Mouse (Mus musculus) midbrain, embryonic 15.5 days (tissue): ENCODE data around the gene Asna1. TPM values are rescaled to one million over a fixed set of nuclear protein-coding genes. Genes with fewer than 3 reads are reported as not detected.

Source experiments
- ATAC-seq: fragments of 200-750 bp; cut with Nextera tagmentation; replicated peaks from 2 replicates; pipeline ENCODE4 v1.8.0; 2017; ENCODE audit warnings: moderate TSS enrichment
- H3K27ac ChIP-seq: fragments of 300-500 bp; sonication (generic); 2 replicates; pipeline ENCODE4 v1.5.1; 2015; ENCODE audit warnings: mild to moderate bottlenecking, inconsistent platforms
- H3K27me3 ChIP-seq: fragments of 300-500 bp; sonication (generic); replicated peaks from 2 replicates; pipeline ENCODE4 v1.6.1; 2015; ENCODE audit warnings: inconsistent platforms
- H3K36me3 ChIP-seq: fragments of 300-500 bp; sonication (generic); replicated peaks from 2 replicates; pipeline ENCODE4 v1.6.1; 2015; ENCODE audit warnings: inconsistent platforms
- H3K4me1 ChIP-seq: fragments of 300-500 bp; sonication (generic); 2 replicates; pipeline ENCODE4 v1.6.1; 2015; ENCODE audit warnings: inconsistent platforms
- H3K4me2 ChIP-seq: fragments of 300-500 bp; sonication (generic); 2 replicates; pipeline ENCODE4 v1.6.1; 2015; ENCODE audit warnings: inconsistent platforms, mild to moderate bottlenecking, moderate library complexity
- H3K4me3 ChIP-seq: fragments of 300-500 bp; sonication (generic); 2 replicates; pipeline ENCODE4 v1.5.1; 2015; ENCODE audit warnings: mild to moderate bottlenecking, inconsistent platforms
- H3K9ac ChIP-seq: fragments of 300-500 bp; sonication (generic); 2 replicates; pipeline ENCODE4 v1.6.1; 2015; ENCODE audit warnings: mild to moderate bottlenecking, inconsistent platforms
- H3K9me3 ChIP-seq: fragments of 300-500 bp; sonication (generic); 2 replicates; pipeline ENCODE4 v1.6.1; 2016; ENCODE audit warnings: inconsistent platforms
- WGBS: fragments of 180-500 bp; shearing (Covaris S2); methylation state at CpG from one replicate; pipeline ENCODE4 v1.1.7; 2015; ENCODE audit warnings: mixed read lengths; 5-methylcytosine and 5-hydroxymethylcytosine counted together
- polyA plus RNA-seq: library from polyadenylated mRNA; unstranded; fragments of >200 nt; fragmentation: Nextera tagmentation; extraction: Ambion mirVana; gene quantifications from 2 replicates; pipeline ENCODE4 v1.2.1, GENCODE M21; 2015

Gene Asna1
- polyA plus RNA-seq, 1 experiment from 2014 or later, result 146 TPM

DNA sequence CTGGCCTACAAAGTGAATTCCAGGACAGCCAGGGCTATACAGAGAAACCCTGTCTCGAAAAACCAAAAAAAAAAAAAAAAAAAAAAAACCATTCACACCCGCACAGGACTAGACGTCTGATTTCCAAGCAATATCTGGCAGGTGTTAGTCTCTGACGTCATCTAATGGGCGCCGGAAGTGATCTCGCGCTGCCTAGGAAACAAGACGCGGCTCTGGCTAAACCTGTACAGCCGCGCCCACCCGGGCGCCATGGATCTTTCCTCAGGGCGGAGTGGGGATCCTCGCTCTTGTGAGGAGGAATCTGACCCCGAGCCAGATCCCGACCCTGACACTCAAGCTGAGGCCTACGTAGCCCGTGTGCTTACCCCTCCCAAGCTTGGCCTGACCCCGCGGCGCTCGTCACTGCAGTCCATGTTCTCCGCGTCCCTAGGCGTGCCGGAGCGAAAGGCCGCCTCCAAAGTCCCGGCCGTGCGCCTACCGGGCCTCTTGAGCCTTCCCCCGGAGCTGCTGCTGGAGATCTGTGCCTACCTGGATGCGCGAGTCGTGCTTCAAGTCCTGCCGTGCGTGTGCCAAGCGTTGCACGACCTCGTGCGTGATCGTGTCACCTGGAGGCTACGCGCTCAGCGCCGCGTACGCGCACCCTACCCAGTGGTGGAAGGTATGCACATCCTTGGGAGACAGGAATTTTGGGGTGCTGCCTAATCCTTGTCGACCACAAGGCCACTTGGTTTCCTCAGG, 35.0 kb upstream of the Asna1 start, which contains the start of gene Fbxw9:
Gene Fbxw9 (plus strand): TSS at position 177 of the 738 bp plus-strand sequence.
- Histone ChIP-seq H3K9me3 (no peaks in the 10 kb centered on the region), H3K4me3 (peak within 1 kb of the TSS; percentile 75), H3K9ac (peak within 1 kb of the TSS; percentile 63), H3K27ac (peak within 1 kb of the TSS; percentile 76), H3K27me3 (no peaks in the 10 kb centered on the region), H3K4me1 (peaks cover 19% of the 10 kb centered on the region), H3K36me3 (peaks cover 16% of the 10 kb centered on the region), H3K4me2 (peak within 1 kb of the TSS; percentile 83)
- ATAC-seq, result peak; percentile 93
- under 1% methylated on average over 53 of the region's 53 CpGs for WGBS

DNA sequence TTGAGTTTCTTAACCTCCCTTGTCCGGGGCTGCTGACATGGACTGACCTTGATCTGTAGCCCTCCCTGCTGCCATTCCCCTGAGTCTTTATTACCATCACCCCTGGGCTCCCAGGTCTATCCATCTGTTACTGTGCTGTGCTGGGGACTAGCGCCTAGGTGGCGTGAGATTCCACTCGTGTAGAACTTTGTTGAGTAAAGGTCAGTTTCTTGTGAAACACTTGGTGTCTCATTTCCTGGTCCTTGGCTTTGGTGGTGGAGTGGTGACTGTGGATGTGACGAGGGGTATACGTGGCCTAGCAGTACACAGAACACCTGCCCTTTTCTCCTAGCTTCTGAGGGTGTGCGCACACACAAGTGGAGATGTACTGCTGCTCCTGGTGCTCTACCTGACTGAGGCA, 32.3 kb upstream of the Asna1 start:
- no peak overlapping the region for H3K27ac ChIP-seq
- H3K9me3 ChIP-seq, result no peaks in the 10 kb centered on the region
- H3K27me3 ChIP-seq, result no peaks in the 10 kb centered on the region
- WGBS, result 88% methylated on average over 7 of the region's 7 CpGs
- no peak overlapping the region for H3K9ac ChIP-seq
- peaks cover 38% of the 10 kb centered on the region for H3K36me3 ChIP-seq
- ATAC-seq, result no peak
- peaks cover 19% of the 10 kb centered on the region for H3K4me1 ChIP-seq
- no peak overlapping the region for H3K4me2 ChIP-seq
- H3K4me3 ChIP-seq, result no peak overlapping the region

DNA sequence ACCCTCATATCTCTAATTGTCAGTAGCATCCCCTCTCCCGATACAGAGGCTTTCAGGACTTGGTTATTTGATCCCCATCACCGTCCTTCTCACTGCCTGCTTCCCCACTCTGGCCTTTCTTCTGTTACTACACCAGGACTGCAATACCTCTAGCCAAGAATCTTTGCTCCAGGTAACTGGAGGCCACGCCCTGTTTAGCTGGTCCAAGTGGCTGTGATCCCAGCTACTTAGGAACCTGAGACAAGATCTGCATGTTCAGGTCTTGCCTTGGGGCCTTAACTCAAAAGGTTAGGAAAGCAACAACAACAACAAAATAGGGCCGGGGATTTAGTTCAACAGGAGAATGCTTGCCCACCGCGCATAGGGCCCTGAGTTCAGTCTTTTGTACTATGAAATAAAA, 18.5 kb upstream of the Asna1 start:
- Histone ChIP-seq H3K4me3 (no peak overlapping the region), H3K9me3 (no peaks in the 10 kb centered on the region), H3K4me1 (peaks cover 7% of the 10 kb centered on the region), H3K27me3 (no peaks in the 10 kb centered on the region), H3K27ac (no peak overlapping the region), H3K9ac (no peak overlapping the region), H3K36me3 (peaks cover 56% of the 10 kb centered on the region), H3K4me2 (no peak overlapping the region)
- 95% methylated on average over 6 of the region's 6 CpGs for WGBS
- ATAC-seq, result no peak

DNA sequence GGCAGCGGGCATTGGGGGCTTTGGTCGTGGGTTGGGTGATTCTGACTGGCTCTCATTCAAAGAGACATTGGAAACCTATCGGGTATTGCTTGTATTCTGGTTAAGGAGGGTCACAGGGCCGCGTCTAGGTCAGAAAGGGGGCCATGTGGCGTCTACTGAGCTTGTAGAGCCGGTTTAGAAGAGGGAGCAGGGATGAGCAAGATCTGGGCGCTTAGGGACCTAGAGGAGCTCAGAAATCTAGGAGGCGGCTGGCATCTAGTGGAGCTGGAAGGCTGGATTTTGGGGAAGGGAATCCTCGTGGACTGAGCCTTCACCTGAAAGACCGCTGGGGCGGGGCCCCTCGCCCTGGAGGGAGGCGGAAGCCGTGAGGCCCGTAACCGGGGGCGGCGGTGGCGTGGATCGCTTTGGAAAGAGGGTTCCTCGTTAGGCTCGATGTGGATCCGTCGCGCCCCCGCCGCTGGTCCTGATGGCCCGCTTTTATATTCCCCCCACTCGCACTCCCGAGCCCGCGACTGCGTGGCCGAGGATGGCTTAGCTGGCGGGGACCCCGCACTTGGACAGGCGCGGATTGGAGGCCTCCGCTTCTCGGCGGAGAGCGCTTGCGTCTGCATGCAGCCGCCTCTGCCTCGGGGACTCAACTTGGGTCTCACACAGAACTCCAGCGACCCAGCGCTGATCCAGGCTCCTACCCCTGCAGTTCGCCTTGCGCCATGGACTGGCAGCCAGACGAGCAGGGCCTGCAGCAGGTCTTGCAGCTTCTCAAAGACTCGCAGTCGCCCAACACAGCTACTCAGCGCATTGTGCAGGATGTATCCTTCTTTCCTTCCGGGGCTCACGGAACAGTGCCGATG, 12.8 kb upstream of the Asna1 start:
- WGBS, result under 1% methylated on average over 57 of the region's 57 CpGs
- Histone ChIP-seq H3K4me1 (peaks cover 29% of the 10 kb centered on the region), H3K4me3 (peak overlapping the region; percentile 80), H3K27me3 (no peaks in the 10 kb centered on the region), H3K27ac (peak overlapping the region; percentile 97), H3K4me2 (peak overlapping the region; percentile 95), H3K9me3 (no peaks in the 10 kb centered on the region), H3K9ac (peak overlapping the region; percentile 90), H3K36me3 (peaks cover 12% of the 10 kb centered on the region)
- ATAC-seq, result peak; percentile 8; the same call in 1 of the 2 replicates

DNA sequence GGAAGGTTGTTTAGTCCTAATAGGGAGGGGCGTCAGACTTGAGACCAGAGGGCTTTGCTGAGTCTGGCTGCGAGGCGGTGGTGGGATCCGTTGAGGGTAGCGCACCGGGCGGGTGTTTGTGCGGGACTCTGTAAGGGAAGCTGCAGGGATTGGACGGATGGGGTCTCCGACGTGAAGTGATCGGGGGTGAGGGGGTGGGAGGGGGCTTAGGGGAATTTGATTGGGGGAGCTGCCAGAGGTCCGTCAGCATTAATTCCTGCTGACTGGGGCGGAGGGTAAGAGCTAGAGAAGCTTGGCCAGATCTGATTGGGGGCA, 12.2 kb upstream of the Asna1 start:
- H3K27ac ChIP-seq, result peak overlapping the region; percentile 97
- H3K36me3 ChIP-seq, result peaks cover 17% of the 10 kb centered on the region; the same call in 1 of the 2 replicates
- H3K9me3 ChIP-seq, result no peaks in the 10 kb centered on the region
- 0% methylated on average over 14 of the region's 14 CpGs for WGBS
- H3K4me2 ChIP-seq, result peak overlapping the region; percentile 95
- H3K4me3 ChIP-seq, result peak overlapping the region; percentile 80
- peak; percentile 55 for ATAC-seq
- H3K4me1 ChIP-seq, result peaks cover 29% of the 10 kb centered on the region
- no peaks in the 10 kb centered on the region for H3K27me3 ChIP-seq
- peak overlapping the region; percentile 90 for H3K9ac ChIP-seq

DNA sequence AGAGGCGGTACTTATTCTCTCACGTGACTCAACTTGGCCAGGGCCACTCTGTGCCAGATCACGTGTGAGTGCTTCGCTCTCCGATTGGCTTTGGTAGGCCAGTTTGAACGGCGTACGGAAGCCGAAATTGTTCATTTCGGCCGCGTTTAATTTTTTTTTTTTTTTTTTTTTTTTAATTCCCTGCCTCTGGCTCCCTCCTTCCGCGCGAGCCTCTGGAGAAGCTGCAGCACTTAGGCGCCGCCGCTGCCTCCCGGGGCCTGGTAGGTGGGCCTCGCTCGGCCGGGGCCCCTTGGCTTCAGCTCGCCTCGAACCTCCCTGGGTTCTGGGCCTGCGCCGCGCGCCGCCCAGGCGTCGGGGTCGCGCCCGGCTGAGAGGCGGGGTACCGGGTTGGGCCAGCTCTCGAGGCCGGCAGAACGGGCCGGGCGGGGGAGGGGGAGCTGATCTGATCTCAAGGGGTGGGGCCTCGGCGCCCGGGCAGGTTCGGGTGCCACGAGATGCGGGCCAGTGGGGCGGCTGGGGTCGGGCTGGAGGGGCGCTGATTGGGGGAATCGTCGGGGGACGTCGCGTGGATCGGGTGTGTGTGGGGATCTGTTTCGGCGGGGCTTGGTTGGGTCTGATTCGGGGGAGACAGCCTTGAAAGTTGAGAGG, 11.8 kb upstream of the Asna1 start, which contains the start of gene Tnpo2:
Gene Tnpo2 (plus strand): TSS at position 198 of the 648 bp plus-strand sequence.
- WGBS, result under 1% methylated on average over 57 of the region's 59 CpGs
- H3K9me3 ChIP-seq, result no peaks in the 10 kb centered on the region
- no peaks in the 10 kb centered on the region for H3K27me3 ChIP-seq

DNA sequence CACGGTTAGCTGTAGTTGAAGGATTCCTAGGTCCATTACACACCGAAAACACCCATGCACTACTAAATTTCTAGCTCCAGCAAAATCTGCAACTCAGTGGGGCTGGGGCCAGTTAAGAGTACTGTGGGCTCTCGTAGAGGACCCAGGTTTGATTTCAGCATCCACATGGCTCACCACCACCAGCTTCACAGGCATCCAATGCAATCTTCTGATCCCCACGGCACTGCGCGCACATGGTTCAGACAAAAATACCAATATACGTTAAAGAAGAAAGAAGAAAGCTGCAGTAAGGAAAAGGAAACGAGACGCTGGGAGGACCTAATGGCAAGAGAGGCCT, 11.3 kb upstream of the Asna1 start:
- peak; percentile 59 for ATAC-seq
- peak overlapping the region; percentile 97 for H3K27ac ChIP-seq
- H3K36me3 ChIP-seq, result peaks cover 26% of the 10 kb centered on the region
- no peaks in the 10 kb centered on the region for H3K9me3 ChIP-seq
- WGBS, result 0% methylated on average over 9 of the region's 9 CpGs
- H3K27me3 ChIP-seq, result no peaks in the 10 kb centered on the region
- H3K4me3 ChIP-seq, result peak overlapping the region; percentile 80
- peak overlapping the region; percentile 58 for H3K9ac ChIP-seq
- H3K4me1 ChIP-seq, result peaks cover 29% of the 10 kb centered on the region
- peak overlapping the region; percentile 95 for H3K4me2 ChIP-seq

More for the DNA sequence above, 11.8 kb upstream of the Asna1 start, which contains the start of gene Tnpo2:
- Histone ChIP-seq H3K27ac (peak within 1 kb of the TSS; percentile 97), H3K36me3 (peaks cover 22% of the 10 kb centered on the region; the same call in 1 of the 2 replicates), H3K4me2 (peak within 1 kb of the TSS; percentile 95), H3K4me3 (peak within 1 kb of the TSS; percentile 80), H3K9ac (peak within 1 kb of the TSS; percentile 90), H3K4me1 (peaks cover 29% of the 10 kb centered on the region)
- peak; percentile 94 for ATAC-seq

DNA sequence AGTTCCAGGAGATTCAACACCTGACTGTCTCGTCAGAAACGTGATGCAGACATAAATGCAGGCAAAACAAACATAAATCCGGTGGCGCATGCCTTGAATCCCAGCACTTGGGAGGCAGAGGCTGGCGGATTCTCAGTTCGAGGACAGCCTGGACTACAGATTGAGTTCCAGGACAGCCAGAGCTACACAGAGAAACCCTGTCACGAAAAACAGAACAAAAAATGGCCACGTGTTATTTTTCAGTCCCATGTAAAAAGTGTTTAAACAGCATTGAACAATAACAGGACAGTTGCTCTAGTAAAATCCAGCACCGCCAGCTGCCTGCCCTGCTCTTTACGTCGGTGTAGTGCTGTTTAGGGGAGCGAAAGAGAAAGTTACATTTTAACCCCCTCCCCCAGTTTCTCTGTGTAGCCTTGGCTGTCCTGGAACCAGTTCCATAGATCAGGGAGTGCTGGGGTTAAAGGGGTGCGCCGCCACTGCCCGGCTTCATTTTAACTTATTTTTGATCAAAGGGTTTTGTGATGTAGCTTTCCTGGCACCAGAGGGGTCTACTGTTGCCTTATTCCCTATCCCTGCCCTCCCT, 10.7 kb upstream of the Asna1 start:
- peak overlapping the region; percentile 80 for H3K4me3 ChIP-seq
- peak overlapping the region; percentile 97 for H3K27ac ChIP-seq
- ATAC-seq, result peak; percentile 22
- H3K9me3 ChIP-seq, result no peaks in the 10 kb centered on the region
- WGBS, result 2% methylated on average over 15 of the region's 15 CpGs
- H3K4me2 ChIP-seq, result peak overlapping the region; percentile 95
- H3K36me3 ChIP-seq, result peaks cover 23% of the 10 kb centered on the region
- H3K27me3 ChIP-seq, result no peaks in the 10 kb centered on the region
- peaks cover 29% of the 10 kb centered on the region for H3K4me1 ChIP-seq
- H3K9ac ChIP-seq, result peak overlapping the region; percentile 58

DNA sequence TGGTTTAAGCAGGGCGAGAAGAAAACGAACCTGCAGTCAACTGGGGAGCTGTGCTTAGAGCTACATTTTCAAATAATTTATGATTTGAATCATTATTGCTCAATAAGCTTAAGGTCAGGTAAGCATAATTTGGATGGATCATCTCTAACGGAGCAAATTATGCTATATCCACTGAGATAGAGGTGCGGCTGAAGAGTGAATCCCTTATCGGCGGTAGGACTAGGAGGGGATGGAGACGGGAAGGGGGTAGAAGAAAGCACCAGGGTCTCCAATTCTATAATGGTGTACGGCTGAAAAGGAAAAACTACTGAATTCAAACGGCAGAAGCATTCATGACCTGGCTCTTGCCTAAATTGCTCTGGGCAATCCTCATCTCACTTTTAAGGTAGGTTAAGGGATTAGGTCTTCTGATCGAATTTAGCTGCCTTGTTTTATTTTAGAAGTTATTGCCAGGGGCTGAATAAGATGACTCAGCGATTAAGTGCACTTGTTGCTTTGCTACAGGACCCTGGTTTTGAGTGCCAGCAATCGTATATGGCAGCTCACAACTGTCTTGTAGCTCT, 10.2 kb upstream of the Asna1 start:
- Histone ChIP-seq H3K4me3 (peak overlapping the region; percentile 80), H3K36me3 (peaks cover 23% of the 10 kb centered on the region), H3K4me1 (peaks cover 29% of the 10 kb centered on the region), H3K9me3 (no peaks in the 10 kb centered on the region), H3K9ac (peak overlapping the region; percentile 58), H3K27ac (no peak overlapping the region), H3K27me3 (no peaks in the 10 kb centered on the region), H3K4me2 (peak overlapping the region; percentile 95)
- no peak for ATAC-seq
- WGBS, result 6% methylated on average over 12 of the region's 12 CpGs

DNA sequence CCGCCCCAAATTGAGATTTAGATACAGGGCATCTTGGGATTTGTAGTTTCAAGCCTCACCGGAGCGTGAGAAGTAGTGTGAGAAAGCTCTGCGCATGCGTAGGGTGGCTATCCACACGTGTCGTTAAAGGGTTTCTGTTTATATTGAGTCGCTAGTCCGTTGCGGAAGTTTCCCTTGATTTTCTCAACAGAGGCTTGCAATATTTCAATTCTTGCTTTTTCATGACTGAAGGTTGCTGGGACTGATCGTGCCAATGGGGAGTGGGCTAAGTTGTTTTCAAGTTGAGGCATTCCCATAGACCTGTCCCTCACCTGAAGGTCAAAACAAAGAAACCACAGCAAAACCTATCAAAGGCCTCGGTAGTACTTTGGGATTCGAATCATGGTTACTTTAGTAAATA, 9.7 kb upstream of the Asna1 start:
- H3K36me3 ChIP-seq, result peaks cover 28% of the 10 kb centered on the region
- WGBS, result 3% methylated on average over 13 of the region's 13 CpGs
- H3K4me3 ChIP-seq, result peak overlapping the region; percentile 80
- no peak overlapping the region for H3K27ac ChIP-seq
- H3K9ac ChIP-seq, result no peak overlapping the region; the same call in 1 of the 2 replicates
- H3K27me3 ChIP-seq, result no peaks in the 10 kb centered on the region
- no peak for ATAC-seq
- no peaks in the 10 kb centered on the region for H3K9me3 ChIP-seq
- H3K4me1 ChIP-seq, result peaks cover 29% of the 10 kb centered on the region
- peak overlapping the region; percentile 95 for H3K4me2 ChIP-seq

DNA sequence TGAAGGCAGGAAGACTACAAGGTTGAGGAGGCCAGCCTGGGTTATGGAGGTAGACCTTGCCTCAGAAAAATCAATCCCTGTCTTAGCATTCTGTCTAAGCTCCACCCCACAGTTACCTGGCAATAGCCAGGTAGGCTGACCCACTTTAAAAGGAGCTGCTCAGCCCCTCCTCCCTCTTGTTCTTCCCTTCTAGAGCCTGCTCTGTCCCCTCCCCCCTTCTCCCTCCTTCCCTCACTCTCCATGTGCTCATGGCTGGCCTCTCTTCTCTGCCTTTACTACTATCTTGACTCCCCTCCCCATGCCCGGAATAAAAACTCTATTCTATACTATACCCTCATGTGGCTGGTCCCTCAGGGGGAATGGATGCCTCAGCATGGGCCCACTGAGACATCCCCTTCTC, 8.8 kb upstream of the Asna1 start:
- H3K27me3 ChIP-seq, result no peaks in the 10 kb centered on the region
- H3K9ac ChIP-seq, result no peak overlapping the region
- no peak for ATAC-seq
- no peak overlapping the region for H3K4me2 ChIP-seq
- no peak overlapping the region for H3K4me3 ChIP-seq
- no peaks in the 10 kb centered on the region for H3K9me3 ChIP-seq
- H3K36me3 ChIP-seq, result peaks cover 29% of the 10 kb centered on the region
- H3K27ac ChIP-seq, result no peak overlapping the region
- WGBS, result 66% methylated on average over 1 of the region's 1 CpGs
- peaks cover 30% of the 10 kb centered on the region for H3K4me1 ChIP-seq
